Mouse (Mus musculus): Measurements from ENCODE around the gene Dnttip1.
"Not testable (repeated sequence)": the region's sequence is repeated elsewhere in the genome, so short reads cannot be mapped to it uniquely, and the experiment has no call there.

Dnttip1 gene

GRCm38 (mm10) chr2:164783926-164784581, 38.3 kb downstream of the Dnttip1 start:
- DNase-seq = no peak

GRCm38 (mm10) chr2:164784869-164785420, 39.2 kb downstream of the Dnttip1 start:
- no peak for DNase-seq

GRCm38 (mm10) chr2:164785481-164786387, 40.0 kb downstream of the Dnttip1 start, which contains the start of gene Snx21:
TSS of gene Snx21 (plus strand) at chr2:164785823.
- DNase-seq = peak; percentile 96

- no peak for DNase-seq
Measured at GRCm38 (mm10) chr2:164786388-164786885, 40.7 kb downstream of the Dnttip1 start.

- DNase-seq = no peak
Measured at GRCm38 (mm10) chr2:164787032-164787431, 41.2 kb downstream of the Dnttip1 start.

GRCm38 (mm10) chr2:164787779-164788178, 42.0 kb downstream of the Dnttip1 start:
- no peak for DNase-seq

GRCm38 (mm10) chr2:164788411-164788810, 42.6 kb downstream of the Dnttip1 start:
- no peak for DNase-seq

GRCm38 (mm10) chr2:164790451-164790850, 44.7 kb downstream of the Dnttip1 start:
- no peak for DNase-seq

- no peak for DNase-seq
Measured at GRCm38 (mm10) chr2:164791841-164792261, 46.1 kb downstream of the Dnttip1 start.

- DNase-seq = no peak
Measured at GRCm38 (mm10) chr2:164792400-164793190, 46.8 kb downstream of the Dnttip1 start.

GRCm38 (mm10) chr2:164793236-164793635, 47.5 kb downstream of the Dnttip1 start:
- peak; percentile 67 for DNase-seq

GRCm38 (mm10) chr2:164793772-164794171, 48.0 kb downstream of the Dnttip1 start:
- DNase-seq = no peak

- DNase-seq = peak; percentile 91
Measured at GRCm38 (mm10) chr2:164794293-164794692, 48.5 kb downstream of the Dnttip1 start.

- no peak for DNase-seq
Measured at GRCm38 (mm10) chr2:164795868-164796267, 50.1 kb downstream of the Dnttip1 start.

- DNase-seq = not testable (repeated sequence)
Measured at GRCm38 (mm10) chr2:164798554-164798953, 52.8 kb downstream of the Dnttip1 start.

GRCm38 (mm10) chr2:164800252-164801004, 54.6 kb downstream of the Dnttip1 start:
- peak; percentile 56 for DNase-seq

GRCm38 (mm10) chr2:164803201-164803920, 57.6 kb downstream of the Dnttip1 start:
- DNase-seq = no peak

- DNase-seq = no peak
Measured at GRCm38 (mm10) chr2:164803921-164804313, 58.1 kb downstream of the Dnttip1 start.

- peak; percentile 99 for DNase-seq
Measured at GRCm38 (mm10) chr2:164804533-164805331, 58.9 kb downstream of the Dnttip1 start, which contains the start of the genes Acot8 and Zswim3. TSS of gene Acot8 (minus strand) at chr2:164804882. TSS of gene Zswim3 (plus strand) at chr2:164805098.

- no peak for DNase-seq
Measured at GRCm38 (mm10) chr2:164805332-164805718, 59.5 kb downstream of the Dnttip1 start.

Measured in kidney, postnatal 14 days (tissue).